Mouse (Mus musculus) spleen, postnatal 36 days (tissue): ENCODE results near the gene Mpp3.
A peak's percentile ranks its signal among the peaks of the same experiment; 100 is the strongest.

ENCODE experiments used
- DNase-seq, 2 experiments: peaks; one replicate each; pipeline ENCODE4 v3.0.0; 2022; ENCODE audit warnings: low spot score in 2 of 2, mixed read lengths in 1 of 2

Mpp3 gene

DNA sequence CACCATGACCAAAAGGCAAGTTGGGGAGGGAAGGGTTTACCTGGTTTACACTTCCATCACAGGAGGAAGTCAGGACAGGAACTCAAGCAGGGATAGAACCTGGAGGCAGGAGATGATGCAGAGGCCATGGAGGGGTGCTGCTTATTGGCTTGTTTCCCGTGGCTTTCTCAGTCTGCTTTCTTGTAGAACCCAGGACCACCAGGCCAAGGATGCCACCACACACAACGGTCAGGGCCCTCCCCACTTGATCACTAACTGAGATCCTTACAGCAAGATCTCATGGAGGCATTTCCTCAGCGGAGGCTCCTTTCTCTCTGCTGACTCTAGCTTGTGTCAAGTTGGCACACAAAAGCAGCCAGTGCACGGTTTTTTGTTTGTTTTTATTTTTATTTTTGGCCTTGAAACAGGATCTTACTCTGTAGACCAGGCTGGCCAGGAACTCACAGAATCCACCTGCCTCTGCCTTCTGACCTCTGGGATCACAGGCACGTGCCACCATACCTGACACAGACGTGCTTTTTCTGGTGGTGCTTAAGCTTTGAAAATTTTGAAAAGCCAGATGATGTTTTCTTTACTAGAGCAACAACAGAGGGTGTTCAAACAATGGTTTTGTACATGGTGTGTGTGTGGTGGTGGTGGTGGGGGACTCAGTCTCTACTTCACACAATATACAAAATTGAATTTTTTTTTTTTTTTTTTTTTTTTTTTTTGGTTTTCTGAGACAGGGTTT is at the start of gene Mpp3:
Mpp3 (minus strand) TSS at position 375 of the 730 bp plus-strand sequence.
- no peak for DNase-seq

DNA sequence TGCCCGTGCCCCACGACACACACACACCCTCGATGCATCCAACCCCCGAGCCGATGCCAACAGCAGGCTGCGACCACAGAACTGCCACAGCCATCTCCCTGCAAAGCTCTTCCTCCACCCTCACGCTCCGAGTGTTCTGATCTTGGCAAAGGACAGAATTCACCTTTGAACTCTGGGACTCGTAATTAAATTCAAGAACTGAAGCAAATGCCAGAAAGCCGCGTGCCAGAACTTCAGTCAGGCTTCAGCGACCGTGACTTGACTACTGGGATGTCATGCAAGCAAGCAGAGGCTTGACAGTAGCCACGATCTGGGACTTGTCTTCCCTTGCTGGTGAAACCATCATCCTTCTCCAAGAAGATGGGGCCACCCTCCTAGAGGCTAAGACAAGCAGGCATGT is 45.5 kb upstream of the Mpp3 start:
- DNase-seq, result no peak

DNA sequence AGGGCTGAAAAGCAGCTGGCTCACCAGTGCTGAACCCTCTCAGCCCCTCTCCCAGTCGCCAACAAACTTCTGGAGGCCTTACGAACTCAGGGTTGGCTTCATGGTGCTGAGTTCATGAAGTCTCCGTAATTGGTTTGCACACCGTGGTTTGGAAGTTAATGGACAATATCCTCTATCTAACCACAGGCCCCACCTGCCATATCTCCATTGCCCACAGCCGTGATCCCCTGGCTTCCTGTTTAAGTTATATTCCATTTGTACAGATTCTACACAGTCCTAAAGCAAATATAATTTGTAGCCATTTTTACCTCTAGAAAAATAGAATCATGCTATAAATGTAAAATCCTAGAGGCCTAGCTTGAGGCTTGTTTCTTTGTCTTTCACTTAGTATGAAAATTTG is 44.5 kb upstream of the Mpp3 start:
- DNase-seq, result no peak

DNA sequence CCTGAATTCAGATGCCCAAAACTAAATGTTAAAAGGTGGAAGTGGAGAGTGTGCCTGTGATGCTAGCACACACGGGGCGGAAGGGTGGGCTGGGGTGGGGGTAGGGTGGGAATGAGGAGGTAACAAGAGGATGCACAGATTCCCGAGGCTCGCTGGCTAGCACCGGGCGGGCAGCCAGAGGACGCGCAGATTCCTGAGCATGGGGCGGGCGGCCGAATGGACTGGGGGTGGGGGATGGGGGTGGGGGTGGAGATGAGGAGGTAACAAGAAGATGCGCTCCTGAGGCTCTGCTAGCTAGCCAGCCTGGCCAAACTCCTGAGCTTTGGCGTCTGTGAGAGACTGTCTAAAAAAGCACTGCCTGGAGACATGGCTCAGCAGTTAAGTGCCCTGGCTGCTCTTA is 42.2 kb upstream of the Mpp3 start:
- no peak for DNase-seq

DNA sequence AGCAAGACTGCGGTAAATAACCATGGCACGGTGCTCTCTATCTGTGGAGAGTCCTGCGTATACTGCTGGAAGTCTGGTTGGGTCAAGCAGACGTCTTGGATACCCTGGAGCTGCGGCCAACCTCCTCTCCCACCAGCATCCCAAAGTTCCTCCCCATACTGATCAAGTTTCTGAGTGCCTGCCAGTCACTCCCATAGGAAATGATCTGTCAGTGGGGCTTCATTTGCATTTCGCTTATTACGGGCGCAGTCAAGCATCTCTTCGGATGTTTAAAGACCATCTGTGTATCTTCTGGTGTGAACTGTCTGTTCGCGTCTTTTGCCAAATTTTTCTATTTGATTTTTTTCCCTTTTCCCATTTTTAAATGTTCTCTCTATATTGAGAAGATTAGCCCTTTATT is 41.4 kb upstream of the Mpp3 start:
- DNase-seq, result no peak

DNA sequence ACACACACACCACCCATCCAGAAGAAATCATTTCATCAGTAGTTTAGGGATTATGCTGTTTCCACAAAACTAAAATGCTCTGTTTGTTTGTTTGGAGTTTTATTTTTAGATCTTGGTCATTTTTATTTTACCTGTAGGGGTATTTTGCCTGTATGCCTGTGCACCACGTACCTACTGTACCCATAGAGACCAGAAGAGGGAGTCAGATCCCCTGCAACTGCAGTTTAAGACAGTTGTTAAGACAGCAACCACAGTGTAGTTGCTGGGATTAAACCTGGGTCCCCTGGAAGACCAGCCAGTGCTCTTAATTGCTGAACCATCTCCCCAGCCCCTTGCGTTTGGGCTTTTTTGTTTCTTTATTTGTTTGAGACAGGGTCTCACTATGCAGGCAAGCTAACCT is 40.7 kb upstream of the Mpp3 start:
- no peak for DNase-seq

DNA sequence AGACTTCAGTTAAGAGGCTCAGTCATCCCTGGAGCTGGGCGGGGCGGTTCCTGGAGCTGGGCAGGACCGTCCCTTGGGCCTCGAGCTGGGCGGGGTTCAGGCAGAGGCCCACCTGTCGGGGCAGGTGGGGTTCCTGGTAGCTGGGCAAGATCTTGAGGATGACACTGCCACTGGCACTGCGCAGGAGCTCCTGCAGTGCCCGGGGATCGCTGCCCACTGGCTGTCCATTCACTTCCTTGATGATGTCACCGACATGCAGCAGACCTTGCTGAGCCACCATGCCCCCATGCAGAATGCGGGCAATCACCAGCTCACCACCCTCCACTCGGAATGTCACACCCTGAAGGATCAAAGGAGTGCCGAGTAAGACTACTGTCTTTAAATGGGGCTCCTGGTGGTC is 34.8 kb upstream of the Mpp3 start:
- DNase-seq, result no peak

DNA sequence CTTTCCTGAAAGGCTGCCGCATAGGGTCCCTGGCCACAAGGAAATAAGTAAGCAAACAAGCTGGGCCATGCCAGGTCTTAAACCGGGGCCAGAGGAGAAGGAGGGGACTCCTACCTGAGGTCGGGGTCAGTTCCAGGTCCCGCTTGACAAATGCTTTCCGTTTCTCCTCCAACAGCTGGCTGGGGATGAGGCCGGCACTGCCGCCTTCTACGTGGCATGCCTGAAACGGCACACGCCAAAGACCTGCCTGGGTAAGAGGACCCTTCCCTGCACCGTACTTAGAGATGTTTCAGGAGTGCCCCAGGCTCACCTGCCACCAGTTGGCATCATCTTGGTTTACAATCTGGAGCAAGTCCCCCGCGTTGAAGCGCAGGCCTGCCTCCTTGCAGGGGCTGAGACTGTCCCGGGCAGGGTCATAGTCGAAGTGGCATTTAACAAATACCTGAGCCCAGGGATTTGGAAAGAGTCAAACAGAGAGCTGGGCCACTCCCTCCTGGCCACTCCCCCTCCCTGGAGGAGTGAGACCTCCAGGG is 33.7 kb upstream of the Mpp3 start:
- DNase-seq, result no peak

DNA sequence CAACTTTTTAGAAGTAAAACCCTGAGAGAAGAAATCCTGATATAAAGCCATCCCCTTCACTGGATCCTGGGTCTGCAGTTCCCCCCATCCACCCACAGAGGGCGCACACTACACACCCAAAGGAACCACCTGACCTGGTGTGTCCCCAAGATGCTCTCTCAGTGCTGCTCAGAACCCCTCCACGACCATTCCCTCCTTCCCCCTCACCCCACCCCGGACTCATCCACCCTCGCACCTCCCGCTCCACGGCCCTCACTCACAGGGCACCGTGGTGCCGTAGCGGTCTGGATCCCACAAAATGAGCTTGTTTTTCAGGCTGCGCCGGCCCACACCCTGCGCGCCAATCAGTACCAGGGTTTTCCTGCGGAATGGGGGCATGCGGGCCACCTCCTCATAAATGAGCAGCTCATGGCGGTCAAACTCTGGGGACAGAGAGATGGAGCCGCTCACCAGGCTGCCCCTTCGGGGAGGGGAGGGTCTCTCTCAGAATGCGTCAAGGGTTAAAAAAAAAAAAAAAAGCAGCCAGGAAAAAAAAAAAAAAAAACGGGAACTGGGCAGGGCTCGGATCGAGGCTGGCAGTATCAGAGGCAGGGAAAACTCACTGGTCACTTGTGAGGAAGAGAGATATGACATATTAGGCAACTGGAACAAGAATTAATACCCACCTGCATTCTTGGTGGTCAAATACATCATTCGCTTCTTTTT is 33.1 kb upstream of the Mpp3 start:
- peak; percentile 27 to 52 for DNase-seq

DNA sequence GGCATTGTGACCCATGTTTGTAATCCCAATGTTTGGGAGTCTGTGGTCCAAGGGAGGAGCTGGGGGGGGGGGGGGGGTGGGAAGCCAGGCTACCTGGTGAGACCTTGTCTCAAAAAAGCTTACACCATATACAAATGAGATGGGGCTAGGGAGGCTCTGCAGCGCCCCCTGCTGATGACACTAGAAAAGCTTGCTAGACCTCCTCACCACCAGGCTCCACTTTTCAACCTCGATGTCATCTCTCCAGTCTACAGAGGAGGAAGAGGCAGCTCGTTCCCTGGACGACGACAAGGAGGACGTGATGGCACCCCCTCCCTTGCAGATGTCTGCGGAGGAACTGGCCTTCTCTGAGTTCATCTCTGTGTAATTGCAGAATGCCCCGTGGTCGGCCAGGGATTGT is 25.6 kb upstream of the Mpp3 start:
- DNase-seq, result no peak

DNA sequence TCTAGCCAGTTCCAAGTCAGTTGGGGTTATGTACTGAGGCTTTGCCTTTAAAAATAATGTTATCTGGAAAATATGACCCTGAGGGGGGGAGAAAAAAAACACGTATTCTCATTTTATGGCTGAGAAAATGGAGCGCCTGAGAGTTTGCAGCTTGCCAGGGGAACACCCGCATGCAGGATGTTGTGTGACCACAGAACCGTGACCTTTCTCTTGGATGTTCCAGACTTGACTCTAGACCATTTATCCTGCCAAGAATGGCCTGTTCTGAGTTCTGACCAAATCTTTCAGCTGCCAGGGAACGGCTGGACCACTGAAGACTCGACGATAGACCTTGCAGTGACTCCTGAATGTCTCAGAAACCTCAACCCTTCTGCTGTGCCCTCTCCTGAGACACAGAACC is 24.9 kb upstream of the Mpp3 start:
- DNase-seq, result no peak

DNA sequence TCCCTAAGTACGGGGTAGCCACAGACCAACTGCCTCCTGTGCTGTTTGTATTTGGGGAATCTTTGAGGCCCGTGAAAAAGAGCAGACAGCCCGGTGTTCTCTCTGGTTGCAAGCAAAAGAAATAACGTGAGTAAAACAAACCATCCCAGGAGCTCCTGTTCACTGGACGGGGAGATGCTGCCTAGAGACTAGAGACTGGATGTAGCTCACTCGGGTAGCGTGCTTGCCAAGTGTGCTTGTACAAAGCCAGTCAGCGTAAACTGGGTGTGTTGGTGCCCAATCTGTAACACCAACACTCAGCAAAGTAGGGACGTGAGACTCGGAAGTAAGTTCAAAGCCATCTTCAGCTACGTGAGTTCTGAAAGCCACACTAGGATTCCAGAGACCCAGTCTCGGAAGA is 24.4 kb upstream of the Mpp3 start:
- no peak for DNase-seq

DNA sequence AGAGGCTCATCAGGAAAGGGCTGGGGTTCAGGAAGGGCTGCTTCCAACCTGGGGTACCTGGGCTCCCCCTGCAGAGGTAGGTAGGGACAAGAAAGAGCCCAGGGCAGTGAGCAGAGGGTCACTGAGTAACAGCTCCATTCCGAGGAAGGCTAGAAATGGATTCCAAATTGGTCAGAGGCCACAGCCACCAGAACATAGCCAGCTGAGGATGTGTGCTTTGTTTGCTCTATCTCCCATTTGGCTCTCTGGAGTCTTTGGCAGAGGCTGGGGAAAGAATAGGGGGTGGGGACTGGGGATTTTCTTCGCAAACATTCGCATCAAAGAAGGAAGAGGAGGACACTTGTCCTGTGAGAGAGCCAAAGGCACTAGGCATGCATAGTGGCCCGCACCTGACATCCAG is 23.7 kb upstream of the Mpp3 start:
- DNase-seq, result no peak

DNA sequence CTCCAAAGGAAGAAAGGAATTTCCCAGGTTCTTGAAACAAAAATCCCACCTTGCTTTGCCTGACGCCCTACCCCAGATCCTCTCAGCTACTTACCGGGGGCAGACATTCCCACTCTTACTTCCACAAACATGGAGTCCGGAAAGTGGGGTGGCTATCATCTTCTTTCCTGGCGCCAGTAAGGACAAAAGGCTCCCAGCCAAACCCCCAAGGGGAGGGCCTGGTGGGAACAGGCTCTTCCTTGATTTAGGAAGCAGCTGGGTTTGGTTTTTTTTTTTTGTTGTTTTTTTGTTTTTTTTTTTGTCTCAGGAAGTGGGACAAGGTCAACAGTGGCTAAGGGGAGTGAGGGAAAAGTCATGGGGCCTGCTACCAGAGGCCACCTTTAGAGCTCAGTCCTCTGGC is 23.3 kb upstream of the Mpp3 start:
- DNase-seq, result no peak

DNA sequence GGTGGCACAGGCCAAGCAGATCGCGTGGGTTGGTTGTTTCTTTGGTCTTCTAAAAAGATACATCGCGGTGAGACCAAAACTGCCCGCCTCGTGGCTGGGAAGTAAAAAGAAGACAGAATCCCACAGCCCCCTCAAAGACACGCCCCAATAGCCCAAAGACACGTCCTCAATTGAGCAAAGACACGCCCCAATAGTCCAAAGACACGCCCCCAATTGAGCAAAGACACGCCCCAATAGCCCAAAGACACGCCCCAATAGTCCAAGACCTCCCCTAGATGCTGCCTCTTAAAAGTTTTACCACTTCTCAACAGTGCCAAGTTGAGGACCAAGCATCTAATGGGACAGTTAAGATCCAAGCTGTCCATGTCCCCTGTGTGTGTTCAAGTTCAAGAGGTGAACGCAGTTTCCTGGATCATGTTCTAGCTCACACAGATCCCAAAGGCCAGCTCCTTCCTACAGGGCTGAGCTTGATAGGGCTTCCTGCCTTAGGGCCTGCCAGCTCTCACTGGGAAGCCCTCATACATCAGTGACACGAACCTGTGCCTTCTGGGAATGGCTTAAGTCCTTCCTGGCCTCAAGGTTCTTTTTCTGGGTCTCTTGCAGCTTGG is 21.7 kb upstream of the Mpp3 start:
- DNase-seq, result no peak

DNA sequence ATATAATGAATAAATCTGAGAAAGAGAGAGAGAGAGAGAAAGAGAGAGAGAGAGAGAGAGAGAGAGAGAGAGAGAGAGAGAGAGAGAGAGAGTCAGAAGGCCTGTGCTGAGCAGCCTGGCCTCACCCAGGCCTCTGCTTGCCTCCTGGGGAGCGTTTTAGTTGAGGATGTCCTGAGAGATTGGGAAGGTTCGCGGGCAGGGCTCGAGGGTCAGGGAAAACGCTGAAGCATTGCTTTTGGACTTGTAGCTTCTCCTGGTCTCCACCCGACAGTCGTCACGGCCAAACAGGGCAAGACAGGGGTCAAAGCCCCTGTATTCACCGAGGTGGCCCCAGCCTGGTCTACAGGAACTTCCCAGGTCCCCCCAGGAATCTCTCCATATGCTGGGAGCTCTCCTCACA is 18.3 kb upstream of the Mpp3 start:
- DNase-seq, result no peak

DNA sequence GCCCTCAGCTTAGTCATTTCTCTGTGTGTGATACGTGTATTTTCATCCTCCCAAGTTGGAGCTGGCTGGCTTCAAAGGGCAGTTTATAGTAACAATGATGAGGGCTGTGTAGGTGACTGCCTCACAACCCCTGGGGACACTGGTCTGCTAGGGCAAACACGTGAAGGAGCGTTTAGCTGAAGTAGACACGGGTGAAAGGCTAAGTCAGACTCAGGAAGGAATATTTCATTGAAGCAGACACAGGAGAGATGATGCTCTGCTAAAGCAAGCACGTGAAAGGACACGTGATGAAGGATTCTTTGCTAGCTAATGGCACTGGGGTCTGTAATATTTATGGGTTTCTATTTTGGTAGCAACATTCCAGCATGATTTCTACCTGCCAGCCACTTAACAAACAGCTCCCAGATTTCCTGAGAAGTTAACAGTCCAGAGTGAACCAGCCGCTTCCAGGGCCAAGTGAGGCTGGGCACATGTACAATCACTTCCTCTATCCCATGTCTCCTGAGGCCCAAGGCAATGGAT is 16.5 kb upstream of the Mpp3 start:
- no peak for DNase-seq

DNA sequence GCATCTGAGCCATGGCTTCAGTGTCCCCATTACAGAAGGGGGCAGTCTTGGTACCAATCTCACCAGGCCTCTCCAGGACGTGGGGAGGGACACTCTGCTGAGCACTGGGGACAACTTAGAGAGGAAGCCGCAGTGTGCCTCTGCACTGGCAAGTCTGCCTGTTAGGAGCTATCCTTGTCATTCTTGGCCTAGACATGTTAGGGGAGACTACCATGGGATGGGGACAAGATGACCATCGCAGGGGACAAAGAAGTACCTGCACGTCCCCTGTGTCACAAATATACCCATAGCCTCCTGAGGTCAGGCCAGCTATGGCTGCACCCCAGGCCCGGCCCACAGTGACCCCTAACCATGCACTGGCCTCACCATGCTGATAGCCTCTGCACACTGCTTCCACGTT is 15.1 kb upstream of the Mpp3 start:
- no peak for DNase-seq

DNA sequence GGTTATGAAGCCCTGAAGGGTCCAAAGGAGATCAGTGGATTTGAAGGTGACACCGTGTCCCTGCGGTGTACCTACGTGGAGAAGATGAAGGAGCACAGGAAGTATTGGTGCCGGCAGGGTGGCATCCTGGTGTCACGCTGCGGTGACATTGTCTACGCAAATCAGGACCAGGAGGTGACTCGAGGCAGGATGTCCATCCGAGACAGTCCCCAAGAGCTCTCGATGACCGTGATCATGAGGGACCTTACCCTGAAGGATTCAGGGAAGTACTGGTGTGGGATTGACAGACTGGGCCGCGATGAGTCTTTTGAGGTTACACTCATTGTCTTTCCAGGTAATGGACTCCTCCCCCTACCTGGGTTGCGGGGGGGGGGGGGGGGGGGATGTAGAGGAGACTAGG is 14.7 kb upstream of the Mpp3 start:
- DNase-seq, result no peak

DNA sequence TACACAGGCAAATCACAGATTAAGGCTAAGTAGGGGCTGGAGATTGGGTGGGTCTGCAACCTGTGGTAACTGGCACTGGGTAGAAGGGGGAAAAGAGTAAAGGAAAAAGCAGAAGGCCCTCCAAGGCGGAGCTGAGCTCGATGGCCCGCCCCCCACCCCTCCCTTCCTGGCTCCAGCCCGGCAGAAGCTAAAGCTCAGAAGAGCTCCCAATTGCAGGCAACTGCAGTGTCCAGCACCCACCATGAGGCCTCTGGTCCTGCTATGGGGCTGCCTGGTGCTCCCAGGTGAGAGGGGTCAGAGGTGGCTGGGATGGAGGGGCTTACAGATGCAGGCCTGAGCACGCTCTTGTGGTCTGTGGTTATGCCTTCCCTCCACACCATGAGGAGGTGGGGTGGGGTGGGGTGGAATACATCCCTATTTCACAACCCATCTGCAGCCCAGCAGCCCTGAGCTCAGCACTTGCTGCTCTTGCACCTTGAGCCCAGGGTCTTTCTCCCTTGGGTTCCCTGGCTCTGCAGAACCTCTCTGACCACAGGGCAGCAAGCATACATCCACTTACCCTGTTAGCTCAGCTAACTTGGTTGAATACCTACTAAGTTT is 13.2 kb upstream of the Mpp3 start, which contains the start of gene Cd300lg:
Cd300lg (plus strand) TSS at position 160 of the 600 bp plus-strand sequence.
- DNase-seq, result no peak

DNA sequence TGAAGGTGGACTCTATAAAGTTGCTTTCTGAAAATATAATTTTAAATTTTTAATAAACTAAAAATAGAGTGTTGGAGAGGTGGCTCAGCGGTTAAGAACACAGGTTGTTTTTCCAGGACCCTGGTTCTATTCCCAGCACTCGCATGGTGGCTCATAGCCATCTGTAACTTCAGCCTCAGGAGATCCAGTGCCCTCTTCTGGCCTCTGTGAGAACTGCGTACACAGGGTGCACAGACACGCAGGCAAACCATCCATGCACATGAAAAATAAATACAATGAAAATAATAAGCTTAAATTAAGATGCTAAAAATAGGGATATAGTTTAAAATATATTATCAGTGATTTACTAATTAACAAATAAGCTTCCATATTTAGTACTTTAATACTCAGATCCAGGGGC is 12.4 kb upstream of the Mpp3 start:
- DNase-seq, result no peak

DNA sequence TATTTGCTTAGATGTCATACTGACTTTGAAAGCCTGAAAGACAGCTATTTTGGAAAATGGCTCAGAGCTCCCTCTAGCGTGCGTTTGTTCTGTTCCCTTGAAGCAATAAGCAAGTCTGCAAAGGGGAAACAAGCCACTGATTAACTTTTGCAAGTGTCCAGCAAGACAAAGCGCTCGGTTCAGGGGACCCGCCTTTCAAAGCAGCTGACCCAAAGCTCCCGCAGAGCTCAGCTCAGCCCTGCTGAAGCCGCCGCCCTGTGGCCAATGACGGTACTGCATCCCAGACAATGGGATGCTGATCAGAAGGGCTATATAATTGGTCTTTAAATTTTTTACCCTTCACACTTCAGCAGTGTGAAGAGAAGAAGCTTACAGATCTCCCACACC is 11.9 kb upstream of the Mpp3 start:
- peak; percentile 46 to 57 for DNase-seq
